Comparison of ENCODE assay signal across 8 mouse cellular contexts in the genomic region with DNA sequence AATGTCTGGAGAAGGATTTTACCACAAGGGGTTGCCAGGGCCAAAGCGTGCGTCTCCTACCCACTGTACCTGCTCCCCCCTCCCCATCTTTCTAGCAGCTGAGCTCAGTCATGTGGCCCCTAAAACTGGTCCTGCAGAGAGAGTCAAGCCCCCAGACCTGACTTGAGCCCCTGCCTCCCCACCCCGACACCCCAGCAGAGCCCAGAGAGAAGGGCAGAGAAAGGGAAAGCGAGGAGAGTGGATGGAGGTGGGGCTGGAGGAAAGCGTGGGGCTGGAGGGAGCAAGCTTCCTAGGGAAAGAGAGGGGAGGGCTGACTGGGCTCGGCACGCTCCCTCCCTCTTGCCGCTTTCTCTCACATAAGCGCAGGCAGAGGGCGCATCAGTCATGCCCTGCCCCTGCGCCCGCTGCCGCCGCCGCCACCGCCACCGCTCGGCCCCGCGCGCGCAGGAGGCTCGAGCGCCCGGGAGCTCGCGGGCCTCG. TPM values are rescaled to one million over a fixed set of nuclear protein-coding genes. Genes with fewer than 3 reads are reported as not detected.
A peak's percentile ranks its signal among the peaks of the same experiment; 100 is the strongest.
DNase-seq lines count a peak whose midpoint lies in the region; ATAC-seq lines count a peak whose summit lies in the region.

No protein-coding gene starts in this region.

- peak; percentile 39 for DNase-seq in CD4-positive, CD25-positive, alpha-beta regulatory T cell, adult 2 months (ENCODE audit: low read depth, low spot score)
- peak; percentile 33 for DNase-seq in adrenal gland, adult 8-10 months
- DNase-seq in embryonic facial prominence, embryonic 10.5 days (ENCODE audit: low spot score), result peak; percentile 85
- peak; percentile 80 for DNase-seq in kidney, postnatal 10 days
- DNase-seq in neural tube, embryonic 11.5 days (ENCODE audit: low spot score), result peak; percentile 82
- DNase-seq in thymus, postnatal 25 days, result peak; percentile 43

- WGBS in embryonic facial prominence, embryonic 10.5 days, result under 1% methylated on average over 28 of the region's 28 CpGs
- under 1% methylated on average over 15 of the region's 28 CpGs for WGBS in heart, embryonic 15.5 days
- WGBS in liver, embryonic 16.5 days (ENCODE audit: insufficient replicate concordance), result under 1% methylated on average over 26 of the region's 28 CpGs
- WGBS in neural tube, embryonic 11.5 days, result 0% methylated on average over 23 of the region's 28 CpGs

- H3K27ac ChIP-seq in embryonic facial prominence, embryonic 10.5 days (replicated peaks), result peak overlapping the region; percentile 96
- H3K27ac ChIP-seq in heart, embryonic 15.5 days, result peak overlapping the region; percentile 89
- H3K27ac ChIP-seq in liver, embryonic 16.5 days (ENCODE audit: low read length), result peak overlapping the region; percentile 86
- peak overlapping the region; percentile 75 for H3K27ac ChIP-seq in neural tube, embryonic 11.5 days (ENCODE audit: low read depth, low read length)

- peak; percentile 88 for ATAC-seq in heart, embryonic 15.5 days (replicated peaks; ENCODE audit: insufficient number of reproducible peaks, insufficient read depth, low FRiP score, low read depth)
- ATAC-seq in liver, embryonic 16.5 days (ENCODE audit: low read depth), result peak; percentile 75
- peak; percentile 91 for ATAC-seq in neural tube, embryonic 11.5 days (ENCODE audit: insufficient read depth, low FRiP score, low TSS enrichment)

- H3K4me2 ChIP-seq in heart, embryonic 15.5 days, result peak overlapping the region; percentile 83
- peak overlapping the region; percentile 57 for H3K4me2 ChIP-seq in liver, embryonic 16.5 days (ENCODE audit: low read depth, low read length)
- peak overlapping the region; percentile 67 for H3K4me2 ChIP-seq in neural tube, embryonic 11.5 days (ENCODE audit: low read depth)

- H3K36me3 ChIP-seq in embryonic facial prominence, embryonic 10.5 days (replicated peaks), result no peaks in the 10 kb centered on the region
- no peaks in the 10 kb centered on the region for H3K36me3 ChIP-seq in heart, embryonic 15.5 days
- H3K36me3 ChIP-seq in liver, embryonic 16.5 days (ENCODE audit: control insufficient read depth, insufficient read depth), result no peaks in the 10 kb centered on the region
- H3K36me3 ChIP-seq in neural tube, embryonic 11.5 days (ENCODE audit: control insufficient read depth, insufficient read depth, low read length), result no peaks in the 10 kb centered on the region

- H3K9ac ChIP-seq in heart, embryonic 15.5 days, result peak overlapping the region; percentile 87
- peak overlapping the region; percentile 59 for H3K9ac ChIP-seq in liver, embryonic 16.5 days (ENCODE audit: low read depth, low read length)
- H3K9ac ChIP-seq in neural tube, embryonic 11.5 days (ENCODE audit: low read length), result peak overlapping the region; percentile 82

- peaks cover 11% of the 10 kb centered on the region for H3K27me3 ChIP-seq in embryonic facial prominence, embryonic 10.5 days (replicated peaks; ENCODE audit: low read depth, poor library complexity, severe bottlenecking)
- H3K27me3 ChIP-seq in heart, embryonic 15.5 days, result no peaks in the 10 kb centered on the region
- peaks cover 16% of the 10 kb centered on the region for H3K27me3 ChIP-seq in liver, embryonic 16.5 days (ENCODE audit: control insufficient read depth, insufficient read depth, low read depth, low read length)
- H3K27me3 ChIP-seq in neural tube, embryonic 11.5 days (ENCODE audit: control insufficient read depth, insufficient read depth, low read length), result no peaks in the 10 kb centered on the region

- H3K4me3 ChIP-seq in embryonic facial prominence, embryonic 10.5 days, result peak overlapping the region; percentile 84
- H3K4me3 ChIP-seq in heart, embryonic 15.5 days, result peak overlapping the region; percentile 77
- peak overlapping the region; percentile 65 for H3K4me3 ChIP-seq in liver, embryonic 16.5 days (ENCODE audit: low read depth, low read length)
- peak overlapping the region; percentile 78 for H3K4me3 ChIP-seq in neural tube, embryonic 11.5 days (ENCODE audit: low read depth, low read length)

- H3K4me1 ChIP-seq in embryonic facial prominence, embryonic 10.5 days, result peaks cover 17% of the 10 kb centered on the region
- H3K4me1 ChIP-seq in heart, embryonic 15.5 days (replicated peaks), result peaks cover 4% of the 10 kb centered on the region; the same call in 1 of the 2 replicates
- no peaks in the 10 kb centered on the region for H3K4me1 ChIP-seq in liver, embryonic 16.5 days (ENCODE audit: control insufficient read depth, low read depth, low read length)
- 0 out of 2 replicates have a peak, but pooled peaks cover 3% of the 10 kb centered on the region for H3K4me1 ChIP-seq in neural tube, embryonic 11.5 days (ENCODE audit: control insufficient read depth, insufficient read depth, low read length)

- no peaks in the 10 kb centered on the region for H3K9me3 ChIP-seq in embryonic facial prominence, embryonic 10.5 days
- H3K9me3 ChIP-seq in heart, embryonic 15.5 days (replicated peaks), result no peaks in the 10 kb centered on the region
- no peaks in the 10 kb centered on the region for H3K9me3 ChIP-seq in liver, embryonic 16.5 days (replicated peaks; ENCODE audit: control insufficient read depth, low read length)
- no peaks in the 10 kb centered on the region for H3K9me3 ChIP-seq in neural tube, embryonic 11.5 days (ENCODE audit: control insufficient read depth, low read length)

RNA-seq across cellular contexts. Expression of a gene that starts 0.6 kb away (rescaled TPM):
- total RNA-seq in adrenal gland, adult 8-10 months (2022), result 1 to 10 TPM; 2.0 to 5.5 (median 3.7) TPM
- polyA plus RNA-seq in embryonic facial prominence, embryonic 10.5 days (2016; fragmentation: Nextera tagmentation; extraction: Ambion mirVana), result 8.1 and 10.7 TPM in 2 replicates
- polyA plus RNA-seq in heart, embryonic 15.5 days (2015; fragmentation: Nextera tagmentation; extraction: Ambion mirVana), result 11.1 and 11.9 TPM in 2 replicates
- 0.90 and 0.99 TPM in 2 replicates for polyA plus RNA-seq in liver, embryonic 16.5 days (2015; fragmentation: Nextera tagmentation; extraction: Ambion mirVana)
- polyA plus RNA-seq in neural tube, embryonic 11.5 days (2014; fragmentation: Nextera tagmentation; extraction: Ambion mirVana), result 8.6 and 9.4 TPM in 2 replicates

Comparison
In these comparisons a context has a peak if more than half of its experiments do, and no peak if none do; other contexts are left out.
1. Peak in every context shown above with its lines: DNase-seq, ATAC-seq, H3K4me3 ChIP-seq and H3K27ac ChIP-seq.
2. DNase-seq: peak in every context shown above with its lines; median percentile 85 in embryonic facial prominence, embryonic 10.5 days; 82 in neural tube, embryonic 11.5 days; 80 in kidney, postnatal 10 days; 43 in thymus, postnatal 25 days; 39 in CD4-positive, CD25-positive, alpha-beta regulatory T cell, adult 2 months; 33 in adrenal gland, adult 8-10 months.